Mouse (Mus musculus) megakaryocyte progenitor cell, adult 5-6 weeks (primary cell): Measurements from ENCODE around the gene Slc8a2. TPM values are rescaled to one million over a fixed set of nuclear protein-coding genes. Genes with fewer than 3 reads are reported as not detected.

Experiments
- ATAC-seq: replicated peaks from 2 replicates; pipeline ENCODE4 v1.8.0; 2016; ENCODE audit warnings: mild to moderate bottlenecking, moderate TSS enrichment, inconsistent platforms; ENCODE audit not compliant: poor library complexity
- total RNA-seq, 2 experiments: library from RNA; stranded (forward) in 1 of 2; stranded (reverse) in 1 of 2; fragments of 157-497, 149-512 nt in 1 of 2; fragments of 200-1000 nt in 1 of 2; gene quantifications; 2 replicates each; pipeline versions ENCODE4 v1.2.3 to v1.2.4; 2015 to 2017

Gene Slc8a2
- total RNA-seq, 2 experiments from 2014 or later = not detected

GRCm38 (mm10) chr7:16158735-16159134 is 29.1 kb downstream of the Slc8a2 start:
- ATAC-seq = no peak

DNA sequence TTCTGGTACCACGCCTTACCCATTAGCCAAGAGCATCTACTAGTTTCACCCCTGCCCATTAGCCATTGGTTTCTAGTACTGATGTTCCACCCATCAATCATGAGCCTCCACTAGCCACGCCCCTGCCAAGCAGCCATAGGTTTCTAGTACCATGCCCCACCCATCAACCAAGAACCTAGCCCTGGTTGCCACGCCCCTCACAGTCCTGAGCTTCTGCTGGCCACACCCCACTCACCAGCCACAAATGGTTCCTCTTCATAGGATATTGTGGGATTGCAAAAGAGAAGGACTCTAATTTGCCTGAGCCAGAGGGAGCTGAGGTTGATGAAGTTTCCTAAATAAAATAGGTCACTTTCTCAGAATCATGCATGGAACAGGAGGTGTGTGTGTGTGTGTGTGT is 31.1 kb downstream of the Slc8a2 start:
- ATAC-seq = peak; percentile 93

- no peak for ATAC-seq
Observed at GRCm38 (mm10) chr7:16161302-16161701, 31.7 kb downstream of the Slc8a2 start.

GRCm38 (mm10) chr7:16162036-16162435 is 32.4 kb downstream of the Slc8a2 start:
- no peak for ATAC-seq

GRCm38 (mm10) chr7:16172141-16172581 is 42.5 kb downstream of the Slc8a2 start:
- ATAC-seq = no peak

DNA sequence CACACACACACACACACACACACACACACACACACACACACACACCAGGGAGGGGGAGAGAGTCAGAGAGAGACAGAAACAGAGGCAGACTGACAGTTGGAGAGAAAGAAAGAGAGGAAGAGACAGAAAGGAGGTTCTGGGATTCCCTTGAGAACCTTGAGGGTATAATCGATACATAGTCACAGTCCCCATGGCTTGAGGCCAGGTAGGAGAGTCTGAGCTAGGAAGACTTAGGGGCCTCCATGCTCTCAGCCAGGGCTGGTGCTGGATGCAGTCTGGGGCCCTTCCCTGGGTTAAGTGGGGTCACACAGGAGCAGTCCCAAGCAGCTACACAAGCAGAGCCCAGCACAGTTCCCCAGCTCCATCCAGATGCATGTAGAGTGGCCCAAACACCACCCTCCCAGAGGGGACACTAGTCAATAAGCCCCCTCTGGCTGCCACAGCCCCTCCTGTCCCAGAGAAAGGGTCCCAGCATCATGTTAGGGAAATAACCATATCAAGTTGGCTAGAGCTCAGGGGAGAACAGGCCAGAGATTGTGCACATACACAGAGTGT is 43.0 kb downstream of the Slc8a2 start:
- no peak for ATAC-seq

DNA sequence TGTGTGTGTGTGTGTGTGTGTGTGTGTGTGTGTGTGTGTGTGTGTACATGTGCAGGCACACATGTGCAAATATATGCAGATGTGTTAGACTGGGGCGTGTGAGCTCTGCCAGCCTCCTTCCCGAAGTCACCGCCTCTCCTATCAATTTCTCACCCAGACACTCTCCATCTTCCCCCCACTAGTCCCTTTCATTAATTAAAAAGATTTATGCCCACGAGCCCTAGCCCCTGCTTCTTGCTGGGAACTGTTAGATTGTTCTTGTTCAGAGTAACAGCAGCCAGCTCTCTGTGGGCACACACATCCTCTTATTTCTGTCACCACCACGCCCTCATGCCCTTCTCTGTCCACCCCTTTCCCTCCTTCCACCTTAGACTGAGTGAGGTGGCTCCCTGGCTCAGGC is 43.5 kb downstream of the Slc8a2 start:
- no peak for ATAC-seq

- ATAC-seq = peak; percentile 47
Observed at GRCm38 (mm10) chr7:16174597-16175541, 45.2 kb downstream of the Slc8a2 start, which contains the start of gene Meis3. Gene Meis3, plus strand, starts transcription at chr7:16175090.

DNA sequence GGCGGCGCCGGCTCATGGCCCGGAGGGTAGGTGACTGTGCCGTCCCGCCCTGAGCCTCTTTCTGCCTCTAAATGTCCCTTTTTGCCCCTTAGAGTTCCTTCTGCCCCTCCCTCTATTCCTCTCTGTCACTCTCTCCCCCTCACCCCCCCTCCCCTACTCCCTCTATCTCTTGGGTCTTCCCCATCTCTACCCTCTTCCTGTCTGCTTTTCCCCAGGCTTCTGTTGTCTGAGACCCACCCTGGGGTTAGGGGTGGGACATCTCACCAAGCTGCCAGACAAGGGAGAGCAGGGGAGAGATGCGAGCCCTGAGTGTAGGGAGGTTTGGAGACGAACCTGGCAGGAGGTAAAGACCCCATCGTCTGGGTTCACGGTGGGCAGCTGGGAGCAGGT is 45.9 kb downstream of the Slc8a2 start:
- no peak for ATAC-seq

DNA sequence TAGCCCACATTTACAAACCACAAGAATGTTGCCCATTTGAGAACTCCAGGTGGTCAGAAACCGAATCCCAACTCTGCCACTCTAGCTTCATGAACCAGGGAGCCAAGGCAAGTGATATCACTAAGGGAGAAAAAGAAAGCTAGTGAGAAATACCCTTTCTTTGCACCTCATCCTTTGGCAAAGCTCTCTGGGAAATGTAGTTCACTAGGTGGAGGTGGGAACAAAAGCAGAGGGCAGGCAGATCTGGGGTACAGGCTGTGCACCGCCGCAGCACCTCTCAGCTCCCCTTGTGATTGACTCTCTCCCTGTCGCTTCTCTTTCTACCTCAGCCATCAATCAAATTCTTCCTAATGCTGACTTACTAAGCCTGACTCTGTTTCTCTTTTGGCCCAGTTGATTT is 48.5 kb downstream of the Slc8a2 start:
- no peak for ATAC-seq

DNA sequence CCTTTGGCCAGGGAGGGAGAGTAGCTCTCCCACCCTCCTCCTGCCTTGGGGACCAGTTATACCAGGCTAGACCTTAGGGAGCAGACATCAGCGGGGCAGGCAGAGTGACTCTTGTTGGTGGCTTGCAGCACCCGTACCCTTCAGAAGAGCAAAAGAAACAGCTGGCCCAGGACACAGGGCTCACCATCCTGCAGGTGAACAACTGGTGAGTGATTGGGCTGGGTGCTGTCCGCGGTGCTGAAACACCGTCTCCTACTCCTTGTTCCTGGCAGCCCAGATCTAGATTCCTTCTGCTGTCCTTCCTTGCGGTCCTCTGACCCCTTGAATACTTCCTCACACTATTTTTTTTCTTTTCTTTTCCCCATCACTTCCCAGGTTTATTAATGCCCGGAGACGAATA is 54.0 kb downstream of the Slc8a2 start:
- peak; percentile 87 for ATAC-seq

GRCm38 (mm10) chr7:16187494-16187893 is 57.9 kb downstream of the Slc8a2 start:
- peak; percentile 29; the same call in 1 of the 2 replicates for ATAC-seq

DNA sequence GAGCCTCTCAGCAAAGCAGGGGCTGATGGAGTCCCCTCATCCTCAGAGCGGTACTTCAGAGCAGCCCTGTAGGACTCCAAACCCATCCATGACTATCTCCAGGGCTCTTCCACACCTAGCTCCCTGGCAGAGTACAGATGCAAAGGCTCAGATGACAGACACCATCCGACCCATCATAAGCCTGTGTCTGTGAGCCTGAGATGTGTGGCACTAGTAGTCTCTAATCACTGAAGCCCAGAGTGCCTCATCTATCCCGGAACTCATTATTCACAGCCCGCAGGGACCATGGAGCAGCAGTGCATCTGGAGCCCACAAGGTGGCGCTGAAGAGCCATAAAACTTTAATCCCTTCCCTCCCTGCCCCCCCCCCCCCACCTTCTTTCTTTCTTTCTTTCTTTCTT is 62.7 kb downstream of the Slc8a2 start:
- ATAC-seq = peak; percentile 91

GRCm38 (mm10) chr7:16193702-16194101 is 64.1 kb downstream of the Slc8a2 start:
- 0 out of 2 replicates have a peak, but pooled peaks have one; percentile 26 for ATAC-seq

DNA sequence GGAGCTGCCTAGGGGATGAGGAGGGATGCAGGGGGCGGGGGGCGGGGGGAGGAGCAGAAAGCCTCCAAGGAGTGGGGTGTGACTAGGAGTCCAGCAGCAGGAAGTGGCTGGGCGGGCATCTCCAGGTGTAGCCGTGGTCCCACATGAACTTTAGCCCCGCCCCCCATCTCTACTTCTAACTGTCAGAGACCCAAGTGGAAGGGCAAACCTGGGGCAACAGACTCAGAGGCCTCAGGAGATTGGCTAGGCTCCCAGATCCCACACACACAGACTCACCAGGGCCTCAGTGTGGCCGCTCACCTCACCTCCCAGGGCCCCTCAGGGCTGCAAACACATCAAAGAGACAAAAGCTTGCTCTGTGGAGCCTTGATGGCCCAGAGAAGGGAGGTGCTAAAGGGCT is 67.0 kb downstream of the Slc8a2 start:
- no peak for ATAC-seq

DNA sequence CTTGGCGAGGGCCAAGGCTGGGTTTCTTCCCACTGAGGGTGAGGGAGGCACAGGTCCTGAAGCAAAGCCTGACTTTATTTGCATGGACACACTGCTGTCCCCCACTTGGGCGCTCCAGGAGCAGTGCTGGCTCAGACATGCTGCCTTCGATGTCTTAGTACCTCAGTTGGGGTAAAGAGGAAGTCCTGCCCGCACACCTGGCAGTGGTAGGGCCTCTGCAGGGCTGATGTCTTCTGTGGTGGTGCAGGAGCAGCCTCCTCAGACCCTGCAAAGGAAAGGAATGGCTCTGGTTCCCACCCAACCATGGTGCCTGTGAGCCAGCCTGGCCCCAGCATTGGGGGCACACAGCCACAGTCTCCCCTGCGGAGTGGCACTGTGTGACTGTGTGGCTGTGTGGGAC is 67.5 kb downstream of the Slc8a2 start:
- ATAC-seq = no peak

DNA sequence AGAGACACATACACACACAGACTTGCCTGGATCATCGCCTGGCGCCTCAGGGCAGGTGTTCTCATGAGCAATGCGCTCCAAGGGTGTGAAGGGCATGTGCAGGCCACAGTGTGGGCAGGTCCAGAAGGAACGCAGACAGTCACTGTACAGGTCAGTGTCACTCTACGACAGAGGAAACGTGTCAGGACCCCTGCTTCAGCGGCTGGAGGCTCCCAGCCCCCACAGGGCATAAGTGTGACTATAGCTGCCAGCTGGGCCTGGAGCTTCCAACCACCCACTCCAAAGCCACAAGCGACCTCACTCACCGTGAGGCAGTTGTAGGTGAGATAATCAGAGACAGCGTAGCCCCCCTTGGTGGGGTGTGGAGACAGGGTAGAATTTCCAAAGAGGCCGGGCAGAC is 68.9 kb downstream of the Slc8a2 start:
- no peak for ATAC-seq

- peak; percentile 55 for ATAC-seq
Observed at GRCm38 (mm10) chr7:16201136-16201535, 71.5 kb downstream of the Slc8a2 start.

DNA sequence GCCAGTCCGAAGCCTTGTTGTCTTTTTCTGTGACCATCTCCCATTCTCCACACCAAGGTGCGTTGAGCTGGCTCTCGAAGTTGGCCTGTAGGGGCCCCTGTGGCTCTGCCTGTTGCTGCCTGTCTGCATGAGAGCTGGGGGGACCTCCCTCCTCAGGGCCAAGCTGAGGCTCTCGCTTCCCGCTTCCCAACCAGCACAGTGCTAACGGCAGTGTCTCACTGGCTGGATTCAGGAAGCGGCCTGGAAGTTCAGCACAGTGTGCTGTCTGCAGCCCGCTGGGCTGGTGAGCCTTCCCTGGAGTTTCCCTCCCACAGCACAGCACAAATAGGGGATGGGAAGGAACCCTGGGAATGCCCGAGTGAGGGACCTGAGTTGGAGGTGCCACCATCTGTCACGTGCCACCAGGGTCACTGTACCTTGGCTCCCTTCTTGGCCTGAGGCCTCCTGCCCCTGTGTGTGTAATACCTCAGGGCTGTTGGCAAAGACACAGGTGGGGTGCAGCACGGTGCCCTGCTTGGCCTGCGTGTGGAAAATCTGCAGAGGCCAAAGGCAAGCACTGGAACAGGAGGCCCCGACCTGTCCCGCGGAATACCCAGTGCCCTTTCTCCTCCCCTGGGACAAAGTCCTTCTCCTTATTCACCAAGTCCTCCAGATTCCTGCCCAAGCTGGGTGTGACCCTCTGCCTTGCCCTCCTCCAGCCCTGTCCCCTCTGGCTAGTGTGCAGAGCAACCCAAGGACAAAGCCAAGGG is 73.3 kb downstream of the Slc8a2 start:
- no peak for ATAC-seq

DNA sequence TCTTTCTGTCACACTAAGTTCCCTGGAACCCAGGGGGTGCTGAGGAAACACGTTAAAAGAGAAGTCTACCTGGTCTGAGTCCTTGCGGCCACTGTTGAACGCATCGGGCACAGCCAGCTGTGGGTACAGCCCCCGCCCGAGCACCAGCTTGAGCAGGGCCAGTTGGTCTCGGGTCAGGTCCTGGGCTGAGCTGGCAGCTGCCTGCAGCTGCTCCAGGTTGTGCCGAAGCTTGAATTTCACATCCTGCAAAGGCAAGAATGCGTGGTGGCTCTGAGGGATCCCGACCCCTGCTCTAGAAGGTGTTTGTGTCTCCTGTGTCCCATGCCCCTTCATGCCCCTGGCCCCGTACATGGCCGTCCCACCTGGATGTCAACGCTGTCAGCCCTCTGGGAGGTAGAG is 73.9 kb downstream of the Slc8a2 start:
- no peak for ATAC-seq

DNA sequence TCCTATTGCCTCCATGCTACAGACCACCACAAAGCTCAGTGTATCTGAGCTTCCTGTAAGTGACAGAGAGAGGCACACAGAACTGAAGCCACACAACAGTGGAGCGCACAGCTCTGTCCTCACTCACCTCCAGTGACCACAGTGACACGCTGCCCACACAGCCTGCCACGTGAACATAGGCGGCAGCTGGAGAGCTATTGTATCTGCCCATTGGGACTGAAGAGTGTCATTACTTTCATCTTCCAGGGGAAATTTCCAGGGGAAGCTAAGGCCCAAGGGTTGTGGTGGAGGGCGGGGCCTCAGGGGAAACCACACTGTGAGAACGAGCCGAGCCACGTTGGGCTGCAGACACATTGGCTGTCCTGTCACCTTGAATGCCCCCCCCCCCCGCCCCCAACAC is 75.2 kb downstream of the Slc8a2 start:
- no peak for ATAC-seq

DNA sequence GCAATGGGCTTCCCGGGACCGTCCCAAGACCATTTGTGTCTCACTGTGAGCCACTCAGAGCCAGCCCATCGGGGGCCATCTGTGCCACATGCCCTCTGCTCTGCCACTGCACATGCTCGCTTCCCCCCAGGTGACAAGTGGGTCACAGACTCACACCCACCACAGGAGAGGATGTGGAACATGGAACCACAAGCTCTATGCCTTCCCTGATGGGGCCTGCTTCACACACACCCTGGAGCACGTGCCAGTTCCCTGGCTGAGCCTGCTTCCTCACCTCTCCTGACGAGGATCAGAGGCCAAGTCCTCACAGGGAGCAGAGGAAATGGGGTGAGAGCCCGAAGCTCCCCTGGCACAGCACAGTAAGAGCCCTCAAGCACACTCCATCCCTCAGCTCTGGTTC is 77.5 kb downstream of the Slc8a2 start:
- ATAC-seq = no peak
